Mouse (Mus musculus) adrenal gland, postnatal 36 days (tissue): Measurements from ENCODE around the gene Prex1. TPM values are rescaled to one million over a fixed set of nuclear protein-coding genes. Genes with fewer than 3 reads are reported as not detected.

ENCODE experiments used
- DNase-seq, 2 experiments: peaks; one replicate each; pipeline ENCODE4 v3.0.0; 2021; ENCODE audit warnings: mixed read lengths in 1 of 2
- total RNA-seq, 2 experiments: library from RNA; stranded (reverse); gene quantifications; 2 replicates each; pipeline ENCODE4 v1.2.3; 2021

Gene Prex1
- total RNA-seq, 2 experiments from 2014 or later = 13.5 to 18.8 TPM

DNA sequence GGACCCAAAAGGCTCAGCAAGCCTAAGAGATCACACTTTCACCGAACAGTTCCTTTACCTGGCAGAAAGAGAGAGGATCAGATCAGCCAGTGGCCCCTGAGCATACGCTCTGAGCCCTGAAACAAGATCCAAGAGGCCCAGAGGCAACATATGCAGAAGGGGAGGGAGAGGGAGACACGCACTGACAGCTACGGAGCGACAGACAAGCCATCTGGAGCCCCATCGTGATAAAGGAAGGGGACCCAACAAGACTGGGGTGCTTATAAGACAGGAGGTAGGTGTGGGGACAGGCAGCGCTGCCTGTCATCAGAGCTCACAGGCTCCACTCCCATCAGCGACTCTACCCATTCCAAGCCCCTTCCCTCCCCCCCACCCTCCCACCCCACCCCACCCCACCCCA lies 27.8 kb downstream of the Prex1 start:
- no peak for DNase-seq

DNA sequence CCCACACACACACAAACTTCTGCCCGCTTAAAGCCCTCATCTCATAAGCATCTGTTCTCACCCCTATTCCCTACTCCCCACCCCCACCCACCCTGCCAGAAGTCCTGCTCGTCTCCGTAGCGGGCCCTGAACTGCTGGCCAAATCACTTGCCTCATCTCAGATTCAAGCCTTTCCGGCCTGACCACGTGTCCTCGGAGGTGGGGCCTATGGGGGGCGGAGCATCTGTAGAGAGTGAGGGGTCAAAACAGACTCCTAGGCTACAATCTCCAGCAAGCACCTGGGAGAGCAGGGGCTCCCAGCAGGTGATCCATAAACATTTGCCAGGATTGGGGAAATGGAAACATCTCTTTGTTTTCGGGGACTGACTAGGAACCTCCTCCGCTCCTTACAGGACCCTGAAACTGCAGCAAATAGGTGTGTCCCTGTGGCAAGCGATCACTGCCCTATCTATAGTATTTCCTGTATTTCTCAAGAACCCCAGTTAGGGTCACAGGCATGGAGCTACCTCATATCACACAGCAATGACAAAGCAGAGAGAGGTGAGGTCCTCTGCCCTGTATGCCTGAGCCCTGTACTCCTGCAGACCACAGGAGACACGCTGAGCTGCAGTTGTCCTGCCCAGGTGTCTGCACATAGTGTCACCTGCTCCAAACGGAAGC lies 29.6 kb downstream of the Prex1 start:
- DNase-seq = peak; percentile 30

DNA sequence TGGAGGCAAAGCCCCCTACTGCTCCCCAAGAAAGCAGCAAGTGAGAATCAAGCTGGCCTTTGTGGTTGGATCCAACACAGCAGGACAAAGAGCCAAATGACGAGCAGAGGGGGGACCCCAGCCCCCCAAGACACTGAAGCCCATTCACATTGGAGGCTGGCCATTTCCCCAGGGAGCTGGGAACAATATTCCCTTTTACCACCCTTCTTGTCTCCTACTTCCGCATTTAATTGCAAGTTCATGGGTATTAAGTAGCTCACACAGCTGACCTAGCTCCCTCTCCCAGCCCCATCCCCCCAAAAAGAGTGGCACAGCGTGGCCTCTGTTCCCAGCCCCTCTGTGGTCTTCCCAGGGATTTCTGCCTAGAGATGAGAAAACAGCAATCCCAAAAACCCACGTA lies 30.8 kb downstream of the Prex1 start:
- no peak for DNase-seq

DNA sequence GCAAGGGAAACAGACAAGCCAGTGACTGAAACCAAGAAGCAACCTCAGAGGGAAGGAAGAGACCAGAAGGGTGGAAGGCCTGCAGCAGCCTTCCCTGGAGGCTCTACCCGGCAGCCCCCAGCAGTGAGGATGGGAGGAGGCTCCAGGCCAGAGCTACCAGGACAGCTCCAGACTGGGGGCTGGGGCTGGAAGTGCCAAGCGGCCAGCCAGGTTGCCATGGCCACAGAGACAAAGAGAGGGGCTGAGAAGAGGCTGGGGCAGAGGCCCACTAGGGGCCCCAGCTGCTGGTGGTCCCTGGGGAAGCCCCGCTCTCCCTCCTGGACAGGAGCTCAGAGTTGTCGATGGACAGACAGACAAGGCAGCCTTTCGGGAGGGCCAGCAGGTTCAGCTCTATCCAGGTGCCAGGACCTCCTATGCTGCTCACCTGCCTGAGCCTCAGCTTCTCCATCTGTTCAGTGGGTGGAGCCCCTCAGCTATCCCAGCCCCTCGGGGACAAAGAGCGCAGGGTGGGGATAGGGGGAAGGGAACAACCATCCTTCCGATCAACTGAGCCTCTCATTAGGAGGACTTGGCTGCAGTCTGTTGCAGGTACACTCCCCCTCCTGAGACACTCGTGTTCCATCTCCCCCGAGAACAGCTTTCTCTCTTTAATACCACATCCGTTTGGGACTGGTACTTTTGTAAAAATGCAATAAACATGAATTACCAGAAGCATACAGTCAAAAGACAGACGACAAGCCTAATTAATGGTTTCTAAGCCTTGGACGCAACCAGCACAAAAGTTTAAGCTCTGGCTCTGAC lies 34.5 kb downstream of the Prex1 start:
- no peak for DNase-seq

DNA sequence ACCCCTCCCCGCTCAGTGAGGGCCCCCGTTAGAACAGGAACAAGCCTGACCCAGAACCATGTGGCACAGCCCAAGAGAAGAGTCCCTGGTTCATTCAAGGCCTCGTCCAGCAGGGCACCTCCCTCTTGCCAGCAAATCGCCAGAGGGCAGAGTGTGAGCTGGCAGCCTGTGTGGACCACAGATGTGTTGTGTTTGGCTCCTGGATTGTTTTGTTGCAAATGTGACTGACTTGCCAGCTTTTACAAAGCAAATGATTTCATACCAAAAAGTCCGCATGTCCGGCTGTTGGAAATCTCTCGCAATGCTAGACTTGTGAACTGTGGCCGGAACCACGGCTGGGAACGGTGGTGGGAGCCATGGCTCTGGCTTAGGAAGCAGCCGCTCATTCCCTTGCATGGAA lies 36.7 kb downstream of the Prex1 start:
- peak; percentile 33 to 59 for DNase-seq

DNA sequence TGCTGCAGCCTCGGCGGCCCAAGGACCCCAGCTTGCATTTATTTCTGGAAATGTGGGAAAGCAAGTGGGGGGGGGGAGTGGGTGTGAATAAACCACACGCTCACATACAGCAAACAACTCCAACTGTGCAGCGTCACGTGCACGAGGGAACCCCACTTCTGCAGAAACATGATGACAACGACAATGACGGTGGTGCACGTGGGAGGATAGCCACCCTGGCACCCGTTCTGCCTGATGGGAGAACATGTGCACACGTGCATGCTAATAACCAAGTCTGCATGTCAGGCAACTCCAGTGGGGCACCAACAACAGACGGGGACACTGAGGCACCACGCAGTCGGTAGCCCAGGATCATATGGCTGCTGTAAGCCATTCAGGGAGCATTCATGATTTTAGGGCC lies 37.1 kb downstream of the Prex1 start:
- DNase-seq = no peak

DNA sequence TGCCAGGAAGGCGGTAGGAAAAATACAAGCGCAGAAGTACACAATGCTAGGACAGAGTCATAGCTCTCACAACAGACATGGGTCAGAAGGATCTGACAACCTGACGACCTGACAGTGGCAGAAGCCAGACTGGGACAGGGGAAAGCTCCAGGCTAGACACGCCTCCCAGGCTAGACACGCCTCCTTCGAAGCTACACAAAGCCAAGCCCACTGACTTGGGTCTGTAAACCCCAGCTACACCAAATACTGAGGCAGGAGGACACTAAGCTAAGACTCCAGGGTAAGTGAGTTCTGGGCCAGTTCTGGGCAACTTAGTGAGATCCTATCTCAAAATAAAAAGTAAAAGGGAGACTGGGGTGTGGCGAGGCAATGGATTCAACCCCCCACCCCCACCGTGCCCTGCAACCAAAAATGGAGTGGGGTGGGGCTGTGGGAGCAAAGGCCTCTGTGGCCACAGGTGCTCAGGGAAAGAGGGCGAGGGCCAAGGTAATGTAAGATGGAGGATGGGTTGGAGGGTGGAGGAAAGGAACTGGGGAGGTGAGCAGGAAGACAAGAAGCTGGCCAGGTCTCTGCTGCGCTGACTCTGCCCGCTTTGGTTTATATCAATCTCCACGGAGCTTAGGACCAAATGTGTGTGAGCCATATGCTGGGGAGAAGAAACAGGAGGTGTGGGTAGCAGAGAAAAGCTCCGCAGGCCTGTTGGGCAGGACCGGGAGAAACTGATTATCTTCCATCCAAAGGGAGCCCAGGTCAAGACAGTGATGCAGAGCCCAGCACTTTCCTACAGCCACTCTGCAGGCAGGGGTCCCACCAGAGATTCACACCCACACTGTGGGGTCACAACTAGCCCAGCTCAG lies 37.8 kb downstream of the Prex1 start:
- no peak for DNase-seq

DNA sequence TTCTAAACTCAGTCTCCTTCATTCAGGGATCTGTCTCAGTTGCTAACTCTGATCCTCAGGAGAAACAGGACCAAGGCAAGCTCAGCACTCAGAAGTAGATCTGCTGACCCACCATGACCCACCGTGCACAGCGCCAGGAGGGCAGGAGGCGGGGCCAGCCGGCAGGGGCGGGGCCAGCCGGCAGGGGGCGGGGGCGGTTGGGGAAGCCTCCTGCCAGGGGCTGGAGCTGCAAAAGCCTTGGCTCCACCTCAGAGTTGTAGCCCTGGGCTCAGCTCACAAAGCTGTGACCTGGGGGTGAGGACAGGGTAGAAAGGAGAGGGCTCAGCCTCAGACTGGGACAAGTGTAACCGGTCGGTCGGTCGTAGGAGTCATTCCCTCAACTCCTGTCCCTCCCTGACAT lies 38.9 kb downstream of the Prex1 start:
- DNase-seq = no peak

DNA sequence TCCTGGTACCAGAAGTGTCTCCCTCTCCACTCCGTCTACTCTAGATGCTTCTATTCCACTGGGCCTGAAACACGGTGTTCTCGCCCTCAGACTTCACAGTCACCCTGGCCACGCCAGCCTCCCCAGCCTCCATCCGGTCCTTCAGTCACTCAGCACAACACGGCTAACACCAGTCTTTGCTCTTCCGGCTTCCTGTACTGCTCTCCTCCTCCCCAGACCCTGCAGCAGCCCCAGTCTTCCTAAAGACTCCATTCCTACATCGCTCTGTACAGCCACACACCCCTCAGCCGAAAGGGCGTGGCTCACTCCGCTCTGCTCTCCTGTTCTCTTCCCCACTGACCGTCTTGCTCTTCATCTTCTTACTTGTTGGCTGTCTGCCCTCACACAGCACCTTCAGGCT lies 39.7 kb downstream of the Prex1 start:
- DNase-seq = no peak

DNA sequence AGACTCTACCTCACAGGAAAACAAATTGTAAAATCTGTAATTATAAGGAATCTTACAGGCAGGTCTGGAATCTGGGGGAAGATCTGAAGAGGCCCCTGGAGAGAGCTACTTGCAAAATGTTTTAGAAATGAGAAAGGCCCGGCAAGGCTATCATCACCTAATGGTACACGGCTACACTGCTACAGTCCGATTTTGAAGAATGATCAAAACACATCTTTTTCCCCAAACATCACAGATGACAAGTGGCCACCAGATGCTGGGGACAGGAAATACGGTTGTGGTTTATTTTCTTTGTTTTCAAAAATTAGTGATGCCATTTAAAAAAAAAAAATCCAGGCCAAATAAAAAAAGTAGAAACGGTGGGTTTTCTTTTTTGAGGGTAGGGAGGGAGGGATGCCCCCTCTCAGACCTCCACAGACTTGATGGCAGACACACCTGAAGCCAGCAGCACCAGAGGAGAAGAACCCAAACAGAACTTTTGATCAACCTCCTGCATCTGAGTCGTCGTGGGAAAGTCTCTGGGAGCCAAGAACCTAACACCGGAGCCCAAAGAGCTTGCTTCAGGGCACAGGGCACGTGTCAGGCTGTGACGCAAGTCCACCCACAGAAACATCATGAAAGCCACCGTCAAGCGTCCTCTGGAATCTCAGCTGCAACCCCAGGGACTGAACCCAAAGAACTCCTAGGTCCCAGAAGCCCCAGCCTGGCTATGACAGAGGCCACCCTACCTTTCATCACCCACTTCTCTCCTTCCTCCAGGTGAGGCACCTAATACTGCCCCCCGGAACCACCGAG lies 41.3 kb downstream of the Prex1 start:
- no peak for DNase-seq

DNA sequence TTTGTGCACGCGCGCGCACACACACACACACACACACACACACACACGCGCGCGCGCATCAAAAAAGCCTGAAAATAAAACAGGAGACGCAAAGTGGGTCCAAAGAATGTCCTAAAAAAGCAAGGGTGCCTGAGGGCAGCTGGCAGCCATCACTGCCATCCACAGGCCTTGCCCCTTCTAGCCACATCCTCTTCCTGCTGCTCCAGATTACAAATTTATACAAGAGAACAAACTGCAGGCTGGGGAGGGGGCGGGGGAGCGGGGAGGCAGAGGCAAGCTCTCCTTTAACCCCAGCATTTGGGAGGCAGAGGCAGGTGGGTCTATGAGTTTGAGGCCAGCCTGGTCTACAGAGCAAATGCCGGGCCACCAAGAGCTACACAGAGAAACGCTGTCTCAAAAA lies 42.0 kb downstream of the Prex1 start:
- DNase-seq = no peak

DNA sequence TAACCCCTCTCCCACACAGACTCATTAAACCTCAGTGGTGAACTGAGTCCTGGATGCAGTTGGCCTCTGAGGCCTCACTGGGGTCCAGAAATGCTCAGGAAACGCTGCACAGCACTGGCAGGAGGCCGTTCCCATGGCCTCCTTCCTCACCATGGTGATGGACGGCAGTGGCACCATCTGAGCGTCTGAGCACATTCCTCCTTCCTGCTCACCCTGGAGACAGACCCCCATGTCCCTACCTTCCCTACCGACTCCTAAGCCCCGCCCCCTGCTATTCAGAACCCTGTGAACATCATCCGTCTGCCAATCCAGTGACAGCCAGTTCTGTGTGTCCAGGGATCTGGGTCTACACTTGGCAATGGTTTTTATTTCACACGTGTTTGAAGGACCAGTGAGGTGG lies 42.6 kb downstream of the Prex1 start:
- no peak for DNase-seq

DNA sequence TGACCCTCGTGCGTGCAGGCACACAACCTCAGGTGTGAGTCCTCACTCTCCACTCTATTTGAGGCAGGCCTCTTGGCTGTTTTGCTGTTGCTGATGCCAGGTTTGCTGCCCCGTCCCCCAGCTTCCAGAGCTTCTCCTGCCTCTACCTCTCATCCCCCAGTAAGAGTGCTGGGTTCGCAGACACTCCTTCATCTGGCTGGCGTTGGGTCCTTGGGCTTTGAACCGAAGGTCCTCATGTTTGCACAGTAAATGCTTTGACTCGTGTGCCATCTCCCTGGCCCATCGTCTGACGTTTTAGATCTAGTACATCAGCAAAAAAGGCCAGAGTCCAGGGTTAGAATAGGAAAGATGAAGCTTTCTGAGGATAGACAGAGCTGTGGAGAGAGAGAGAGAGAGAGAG lies 43.7 kb downstream of the Prex1 start:
- DNase-seq = no peak

DNA sequence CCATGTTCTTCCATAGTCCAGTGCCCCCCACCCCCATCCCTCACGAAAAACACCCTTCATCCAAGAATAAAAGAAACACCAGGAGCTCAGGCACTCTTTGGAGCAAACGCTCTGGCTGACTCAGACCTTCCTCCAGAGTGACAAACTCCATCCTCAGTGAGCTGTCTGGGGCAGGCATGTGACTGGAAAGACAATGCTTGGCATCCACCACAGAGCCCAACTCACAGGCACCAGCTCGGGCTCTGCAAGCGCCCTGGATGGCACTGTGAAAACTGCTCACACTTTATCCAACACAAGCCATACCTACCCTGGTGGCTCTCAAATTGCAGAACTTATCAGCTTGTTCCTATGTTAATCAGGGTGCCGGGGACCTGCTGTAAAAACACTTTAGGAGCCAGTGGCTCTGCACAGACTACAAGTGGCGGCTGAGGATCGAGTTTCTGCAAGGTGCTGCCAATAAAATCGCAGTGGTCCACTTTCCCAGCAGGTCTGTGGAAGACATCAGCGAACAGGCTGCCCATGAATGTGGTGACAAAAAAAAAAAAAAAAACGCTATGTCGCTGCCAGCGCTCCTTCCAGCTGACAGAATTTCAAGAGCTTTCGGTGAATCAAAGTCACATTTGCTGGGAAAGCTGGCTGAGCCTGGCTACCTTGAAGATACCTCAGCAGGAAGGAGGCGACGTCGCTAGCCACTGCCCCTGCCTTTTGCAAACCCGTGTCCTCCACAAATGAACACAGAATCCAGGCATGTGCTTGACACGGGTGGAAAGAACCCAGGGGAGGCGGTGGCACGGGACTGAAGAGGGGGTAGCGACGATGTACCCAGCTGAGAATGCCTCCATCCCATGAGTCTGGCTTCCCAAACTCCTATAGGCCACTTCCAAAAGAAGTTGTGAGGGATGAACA lies 45.6 kb downstream of the Prex1 start:
- peak; percentile 11 to 17 for DNase-seq

DNA sequence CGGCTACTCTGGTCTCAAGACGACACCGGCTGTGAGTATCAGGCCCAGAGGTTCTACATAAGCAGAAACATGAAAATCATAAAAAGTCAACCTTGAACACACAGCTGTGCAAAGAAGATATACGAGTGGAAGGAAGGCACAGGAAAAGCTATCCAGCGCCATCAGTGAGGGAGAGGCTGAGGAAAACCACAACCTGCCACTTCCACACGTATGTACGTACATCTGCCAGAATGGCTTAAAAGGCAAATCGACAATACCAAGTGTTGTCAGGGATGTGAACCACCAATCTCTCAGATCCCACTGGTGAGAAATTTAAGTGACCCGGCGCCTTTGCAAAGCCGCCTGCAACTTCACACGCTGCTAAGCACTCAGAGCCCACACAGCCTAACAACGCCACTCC lies 47.5 kb downstream of the Prex1 start:
- no peak for DNase-seq

DNA sequence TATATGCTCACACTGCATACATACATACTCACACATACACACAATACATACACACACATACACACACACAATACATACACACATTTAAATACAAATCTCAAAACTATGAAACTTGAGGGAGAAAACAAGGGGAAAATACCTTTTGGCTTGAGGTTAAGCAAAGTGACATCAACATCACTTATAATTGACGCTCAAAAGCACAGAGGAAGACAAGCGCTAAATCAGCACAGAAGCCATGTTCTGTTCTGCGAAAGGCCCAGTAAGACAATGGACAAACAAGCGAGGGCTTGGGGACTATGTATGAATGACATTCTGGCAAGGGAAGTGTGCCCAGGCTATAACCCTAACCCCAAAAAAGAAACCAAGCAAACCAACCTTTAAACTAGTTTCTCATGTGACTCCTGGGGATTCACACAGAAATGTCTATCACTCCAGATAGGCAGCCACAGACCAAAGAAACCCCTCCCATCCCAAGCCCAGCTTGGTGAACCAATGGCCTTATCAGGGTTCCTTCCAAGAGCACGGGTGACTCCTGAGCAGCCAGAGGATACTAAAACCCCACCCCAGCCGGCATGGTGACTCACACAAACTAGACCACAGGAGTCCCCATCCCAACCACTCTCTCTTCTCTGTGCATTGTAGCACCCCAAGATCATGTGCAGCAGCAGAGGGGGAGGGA lies 48.2 kb downstream of the Prex1 start:
- no peak for DNase-seq

DNA sequence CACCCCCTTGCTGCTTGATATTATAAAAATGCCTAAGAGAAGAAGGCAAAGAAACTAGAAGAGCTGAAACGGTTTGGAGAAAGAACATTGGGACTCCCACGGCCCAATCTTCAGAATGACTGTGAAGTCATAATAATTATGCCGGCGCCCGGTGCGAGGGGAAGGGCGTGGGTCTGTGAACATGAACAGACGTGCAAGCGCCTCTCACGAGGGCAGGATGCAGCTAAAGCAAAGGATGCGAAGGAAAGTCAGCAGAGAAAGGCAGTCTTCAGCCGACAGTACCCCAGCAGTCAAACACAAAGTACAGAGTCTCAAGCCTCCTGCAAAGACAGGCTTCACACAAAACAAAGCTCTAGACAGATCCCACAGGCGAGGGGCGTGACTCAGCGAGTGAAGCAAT lies 49.1 kb downstream of the Prex1 start:
- DNase-seq = no peak

DNA sequence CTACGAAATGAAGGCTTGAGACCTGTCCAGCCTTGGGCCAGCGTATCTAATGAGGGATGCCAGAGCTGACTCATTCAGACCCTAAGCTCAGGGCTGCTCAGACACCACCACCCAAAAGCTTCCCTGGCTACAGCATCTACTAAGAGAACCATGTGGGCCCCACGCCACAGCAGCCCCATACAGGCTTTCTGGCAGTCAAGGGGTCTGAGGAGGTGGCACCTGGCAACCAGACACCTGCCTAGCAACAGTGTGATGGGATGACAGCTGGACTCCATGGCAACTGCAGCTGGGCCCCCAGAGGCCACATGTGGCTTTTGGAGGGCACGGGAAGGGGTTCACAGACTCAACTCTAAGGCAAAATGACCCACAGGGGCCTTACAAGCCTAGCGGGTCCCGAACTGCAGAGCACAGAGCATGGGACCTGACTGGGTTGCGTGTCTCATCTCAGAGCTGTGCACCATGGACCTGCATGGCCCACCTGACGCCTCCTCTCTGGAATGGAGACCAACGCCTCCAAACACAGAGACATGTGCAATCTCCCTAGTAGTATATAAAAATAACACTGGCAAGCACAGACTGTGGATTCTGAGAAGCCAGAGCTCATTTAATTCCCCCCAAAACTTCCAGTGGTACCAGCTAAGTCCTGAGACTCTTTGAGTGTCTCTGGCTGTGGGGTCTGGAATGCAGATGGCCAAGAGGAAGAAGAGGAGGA lies 50.2 kb downstream of the Prex1 start:
- DNase-seq = no peak

DNA sequence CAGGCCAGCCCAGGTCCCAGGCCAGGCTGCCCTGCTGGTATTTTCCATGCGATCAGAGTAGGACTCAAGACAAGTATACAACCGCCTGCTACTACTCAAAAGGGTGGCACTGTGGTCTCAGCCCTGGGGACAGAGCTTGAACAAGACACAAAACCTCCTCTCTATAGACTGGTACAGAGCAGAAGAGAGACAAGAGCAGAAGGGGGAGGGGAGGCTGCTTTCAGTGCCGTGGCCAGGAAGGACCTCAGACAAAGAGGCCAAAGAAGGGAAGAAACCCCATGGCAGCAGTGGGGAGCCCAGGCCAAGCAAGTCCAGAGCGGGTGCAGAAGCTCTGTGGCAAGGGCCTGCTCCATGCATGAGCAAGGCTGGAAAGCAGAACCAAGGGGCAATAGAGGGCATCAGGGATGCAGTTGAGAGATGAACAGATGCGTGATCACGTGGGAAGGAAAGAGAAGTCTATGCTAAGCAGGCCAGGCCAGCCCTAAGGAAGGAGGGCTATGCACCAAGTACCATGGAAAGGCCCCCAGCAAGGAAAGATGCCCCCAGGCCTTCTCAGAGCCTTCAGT lies 51.0 kb downstream of the Prex1 start:
- no peak for DNase-seq
